In genomic region chr7:46838104-46838671, GRCm38 (mm10) we compare ENCODE assay signal across 8 mouse cellular contexts. TPM values are rescaled to one million over a fixed set of nuclear protein-coding genes. Genes with fewer than 3 reads are reported as not detected.
DNase-seq lines count a peak whose midpoint lies in the region; ATAC-seq and TF ChIP-seq lines count a peak whose summit lies in the region.

No protein-coding gene starts in this region.

- peak overlapping the region; percentile 33 for H3K4me2 ChIP-seq in hindbrain, embryonic 15.5 days
- H3K4me2 ChIP-seq in limb, embryonic 13.5 days (replicated peaks): peak overlapping the region; percentile 45
- H3K4me2 ChIP-seq in midbrain, embryonic 13.5 days (replicated peaks): peak overlapping the region; percentile 9; the same call in 1 of the 2 replicates
- H3K4me2 ChIP-seq in stomach, postnatal 0 days (replicated peaks; ENCODE audit: low read depth): peak overlapping the region; percentile 31

- no peaks in the 10 kb centered on the region for H3K9me3 ChIP-seq in hindbrain, embryonic 15.5 days
- no peaks in the 10 kb centered on the region for H3K9me3 ChIP-seq in limb, embryonic 13.5 days
- H3K9me3 ChIP-seq in midbrain, embryonic 13.5 days: no peaks in the 10 kb centered on the region
- H3K9me3 ChIP-seq in stomach, postnatal 0 days (ENCODE audit: control insufficient read depth, low read length): no peaks in the 10 kb centered on the region

- H3K9ac ChIP-seq in hindbrain, embryonic 15.5 days: no peak overlapping the region
- no peak overlapping the region for H3K9ac ChIP-seq in limb, embryonic 13.5 days
- no peak overlapping the region for H3K9ac ChIP-seq in midbrain, embryonic 13.5 days (replicated peaks)
- H3K9ac ChIP-seq in stomach, postnatal 0 days (ENCODE audit: low read length): peak overlapping the region; percentile 32; the same call in 1 of the 2 replicates

- DNase-seq in adrenal gland, postnatal 10 days: peak; percentile 30
- DNase-seq in adrenal gland, postnatal 25 days: no peak
- peak; percentile 64 for DNase-seq in brain, adult 2 months (ENCODE audit: low read depth, low spot score)
- peak; percentile 66 for DNase-seq in gastrocnemius, postnatal 14 days
- DNase-seq in stomach, postnatal 0 days (ENCODE audit: low spot score): peak; percentile 46

- peak; percentile 58 for ATAC-seq in hindbrain, embryonic 15.5 days (ENCODE audit: low FRiP score, low read depth)
- peak; percentile 37 for ATAC-seq in limb, embryonic 13.5 days (ENCODE audit: low FRiP score, low read depth)
- 0 out of 2 replicates have a peak, but pooled peaks have one; percentile 14 for ATAC-seq in midbrain, embryonic 13.5 days
- ATAC-seq in stomach, postnatal 0 days (ENCODE audit: low FRiP score, low TSS enrichment): no peak; the same call in 1 of the 2 replicates

- H3K4me1 ChIP-seq in hindbrain, embryonic 15.5 days (replicated peaks): peaks cover 26% of the 10 kb centered on the region
- H3K4me1 ChIP-seq in limb, embryonic 13.5 days: peaks cover 21% of the 10 kb centered on the region
- H3K4me1 ChIP-seq in midbrain, embryonic 13.5 days (replicated peaks): peaks cover 28% of the 10 kb centered on the region
- H3K4me1 ChIP-seq in stomach, postnatal 0 days (replicated peaks; ENCODE audit: control insufficient read depth, insufficient read depth): no peaks in the 10 kb centered on the region; the same call in 1 of the 2 replicates

- intact Hi-C loops in gastrocnemius, postnatal 14 days (cut with DNase I; ENCODE audit: low total_unique reads): no loop called here

- TF ChIP-seq EP300 in stomach, postnatal 0 days (optimal IDR thresholded peaks at IDR 0.05): no peak

- H3K27me3 ChIP-seq in hindbrain, embryonic 15.5 days: no peaks in the 10 kb centered on the region
- peaks cover 9% of the 10 kb centered on the region for H3K27me3 ChIP-seq in limb, embryonic 13.5 days
- H3K27me3 ChIP-seq in midbrain, embryonic 13.5 days: 0 out of 2 replicates have a peak, but pooled peaks cover 7% of the 10 kb centered on the region
- no peaks in the 10 kb centered on the region for H3K27me3 ChIP-seq in stomach, postnatal 0 days (ENCODE audit: control insufficient read depth, insufficient read depth, low read length)

- no peak overlapping the region for H3K4me3 ChIP-seq in hindbrain, embryonic 15.5 days
- H3K4me3 ChIP-seq in limb, embryonic 13.5 days: no peak overlapping the region
- H3K4me3 ChIP-seq in midbrain, embryonic 13.5 days (replicated peaks): no peak overlapping the region
- no peak overlapping the region for H3K4me3 ChIP-seq in stomach, postnatal 0 days (ENCODE audit: low read depth, low read length)

- H3K27ac ChIP-seq in hindbrain, embryonic 15.5 days (replicated peaks): peak overlapping the region; percentile 74
- peak overlapping the region; percentile 48; the same call in 1 of the 2 replicates for H3K27ac ChIP-seq in limb, embryonic 13.5 days
- no peak overlapping the region for H3K27ac ChIP-seq in midbrain, embryonic 13.5 days
- H3K27ac ChIP-seq in stomach, postnatal 0 days (replicated peaks): peak overlapping the region; percentile 92

- no peak for TF ChIP-seq CTCF in stomach, postnatal 0 days (IDR thresholded peaks at IDR 0.05; ENCODE audit: low read depth)

- 3% methylated on average over 9 of the region's 9 CpGs for WGBS in hindbrain, embryonic 15.5 days
- WGBS in limb, embryonic 13.5 days: 5% methylated on average over 9 of the region's 9 CpGs
- 1% methylated on average over 9 of the region's 9 CpGs for WGBS in midbrain, embryonic 13.5 days
- 10% methylated on average over 9 of the region's 9 CpGs for WGBS in stomach, postnatal 0 days

- no peaks in the 10 kb centered on the region for H3K36me3 ChIP-seq in hindbrain, embryonic 15.5 days
- H3K36me3 ChIP-seq in limb, embryonic 13.5 days: no peaks in the 10 kb centered on the region
- no peaks in the 10 kb centered on the region for H3K36me3 ChIP-seq in midbrain, embryonic 13.5 days
- no peaks in the 10 kb centered on the region for H3K36me3 ChIP-seq in stomach, postnatal 0 days (ENCODE audit: control insufficient read depth, insufficient read depth, low read length)

RNA-seq across cellular contexts. Expression of gene Ldha, which starts 3.1 kb away (rescaled TPM):
- 100 to 1,000 TPM; 693 to 863 TPM for total RNA-seq in adrenal gland, postnatal 10 days (2021)
- total RNA-seq in adrenal gland, postnatal 25 days (2021): 283 and 320 TPM in 2 replicates
- total RNA-seq in gastrocnemius, postnatal 14 days (2021): 1,000 to 10,000 TPM; 2,600 to 2,686 TPM
- polyA plus RNA-seq in hindbrain, embryonic 15.5 days (2015; fragmentation: Nextera tagmentation; extraction: Ambion mirVana): 696 and 729 TPM in 2 replicates
- 1,645 and 1,659 TPM in 2 replicates for polyA plus RNA-seq in limb, embryonic 13.5 days (2015; fragmentation: Nextera tagmentation; extraction: Ambion mirVana)
- 501 and 553 TPM in 2 replicates for polyA plus RNA-seq in midbrain, embryonic 13.5 days (2015; fragmentation: Nextera tagmentation; extraction: Ambion mirVana)
- polyA plus RNA-seq in stomach, postnatal 0 days (2015; fragmentation: Nextera tagmentation; extraction: Ambion mirVana): 718 and 816 TPM in 2 replicates

RNA-seq across cellular contexts. Expression of gene Ldhc, which starts 22.8 kb away (rescaled TPM):
- not detected for total RNA-seq in adrenal gland, postnatal 10 days (2021)
- total RNA-seq in adrenal gland, postnatal 25 days (2021): not detected in 2 replicates
- not detected for total RNA-seq in gastrocnemius, postnatal 14 days (2021)
- 0.30 and 0.34 TPM in 2 replicates for polyA plus RNA-seq in hindbrain, embryonic 15.5 days (2015; fragmentation: Nextera tagmentation; extraction: Ambion mirVana)
- not detected in 2 replicates for polyA plus RNA-seq in limb, embryonic 13.5 days (2015; fragmentation: Nextera tagmentation; extraction: Ambion mirVana)
- 0.22 TPM in 1 of 2 replicates, not detected in the other for polyA plus RNA-seq in midbrain, embryonic 13.5 days (2015; fragmentation: Nextera tagmentation; extraction: Ambion mirVana)
- not detected in 2 replicates for polyA plus RNA-seq in stomach, postnatal 0 days (2015; fragmentation: Nextera tagmentation; extraction: Ambion mirVana)

RNA-seq across cellular contexts. Expression of gene Gtf2h1, which starts 42.3 kb away (rescaled TPM):
- 10 to 100 TPM; 36.1 to 37.1 TPM for total RNA-seq in adrenal gland, postnatal 10 days (2021)
- 33.3 and 40.1 TPM in 2 replicates for total RNA-seq in adrenal gland, postnatal 25 days (2021)
- total RNA-seq in gastrocnemius, postnatal 14 days (2021): 10 to 100 TPM; 14.5 to 16.8 TPM
- 39.5 and 41.2 TPM in 2 replicates for polyA plus RNA-seq in hindbrain, embryonic 15.5 days (2015; fragmentation: Nextera tagmentation; extraction: Ambion mirVana)
- polyA plus RNA-seq in limb, embryonic 13.5 days (2015; fragmentation: Nextera tagmentation; extraction: Ambion mirVana): 51.3 and 56.3 TPM in 2 replicates
- polyA plus RNA-seq in midbrain, embryonic 13.5 days (2015; fragmentation: Nextera tagmentation; extraction: Ambion mirVana): 44.6 and 48.4 TPM in 2 replicates
- 28.0 and 29.0 TPM in 2 replicates for polyA plus RNA-seq in stomach, postnatal 0 days (2015; fragmentation: Nextera tagmentation; extraction: Ambion mirVana)

RNA-seq across cellular contexts. Expression of gene Hps5, which starts 42.3 kb away (rescaled TPM):
- 10 to 100 TPM; 21.7 to 21.9 TPM for total RNA-seq in adrenal gland, postnatal 10 days (2021)
- 27.6 and 34.3 TPM in 2 replicates for total RNA-seq in adrenal gland, postnatal 25 days (2021)
- total RNA-seq in gastrocnemius, postnatal 14 days (2021): 10 to 100 TPM; 10.5 to 11.9 TPM
- 13.2 and 14.4 TPM in 2 replicates for polyA plus RNA-seq in hindbrain, embryonic 15.5 days (2015; fragmentation: Nextera tagmentation; extraction: Ambion mirVana)
- polyA plus RNA-seq in limb, embryonic 13.5 days (2015; fragmentation: Nextera tagmentation; extraction: Ambion mirVana): 22.2 and 23.8 TPM in 2 replicates
- polyA plus RNA-seq in midbrain, embryonic 13.5 days (2015; fragmentation: Nextera tagmentation; extraction: Ambion mirVana): 15.8 and 15.9 TPM in 2 replicates
- polyA plus RNA-seq in stomach, postnatal 0 days (2015; fragmentation: Nextera tagmentation; extraction: Ambion mirVana): 6.4 and 7.0 TPM in 2 replicates
